Mouse (Mus musculus): ENCODE data around the gene Osbpl6. TPM values are rescaled to one million over a fixed set of nuclear protein-coding genes. Genes with fewer than 3 reads are reported as not detected.
A peak's percentile ranks its signal among the peaks of the same experiment; 100 is the strongest.

Gene Osbpl6
- 23.5 and 27.8 TPM in 2 replicates for polyA plus RNA-seq (2012; rRNA removed)

DNA sequence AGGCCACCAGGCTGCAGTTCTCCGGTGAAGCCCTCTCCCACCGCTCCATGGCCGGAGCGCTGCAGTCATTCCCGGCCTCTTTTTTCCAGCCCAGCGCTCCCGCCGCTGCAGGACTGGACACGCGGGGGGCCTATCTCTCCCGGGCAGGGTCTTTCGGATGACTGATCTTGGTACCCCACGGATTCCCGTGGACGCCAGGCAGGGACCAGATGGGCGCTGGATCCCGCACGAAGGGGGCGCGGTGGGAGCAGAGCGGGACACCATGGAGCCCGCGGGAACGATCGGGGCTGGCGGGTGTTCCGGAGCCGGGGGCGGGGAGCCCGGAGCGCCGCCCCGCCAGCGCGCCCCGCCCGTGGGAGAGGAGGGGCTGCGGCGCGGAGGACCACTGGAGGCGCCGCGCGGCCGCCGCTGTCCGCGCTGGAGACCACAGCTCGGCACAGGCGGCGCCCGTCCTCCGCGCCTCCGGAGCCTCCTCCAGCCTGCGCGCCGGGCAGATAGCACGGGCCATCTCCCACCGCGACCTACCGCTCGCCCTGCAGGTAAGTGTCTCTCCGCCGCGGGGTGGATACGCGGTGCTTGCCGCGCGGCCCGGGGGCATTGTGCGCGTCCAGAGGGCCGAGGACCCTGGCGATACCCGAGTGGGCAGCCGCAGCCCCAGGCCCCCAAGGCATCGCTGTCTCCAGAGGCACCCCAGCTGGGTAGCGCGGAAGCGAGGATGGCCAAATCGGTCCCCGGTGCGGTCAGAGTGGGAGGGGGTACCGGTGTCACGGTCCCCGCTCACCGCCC lies at the start of gene Osbpl6:
Gene Osbpl6 (plus strand): TSS at position 358 of the 786 bp plus-strand sequence.
- H3K4me1 ChIP-seq (ENCODE audit: control insufficient read depth, insufficient read depth, low read length): no peaks in the 10 kb centered on the region
- TF ChIP-seq CTCF (IDR thresholded peaks at IDR 0.05; ENCODE audit: extremely low read depth, insufficient read depth, low read length) (no peak), POLR2A (IDR thresholded peaks at IDR 0.05; ENCODE audit: extremely low read depth, insufficient read depth, low read length) (peak; percentile 44; the same call in 1 of the 2 replicates)
- H3K4me3 ChIP-seq (ENCODE audit: insufficient read depth, low read length): peak within 1 kb of the TSS; percentile 65
- H3K27ac ChIP-seq (ENCODE audit: insufficient read depth, low read length): peak within 1 kb of the TSS; percentile 97

DNA sequence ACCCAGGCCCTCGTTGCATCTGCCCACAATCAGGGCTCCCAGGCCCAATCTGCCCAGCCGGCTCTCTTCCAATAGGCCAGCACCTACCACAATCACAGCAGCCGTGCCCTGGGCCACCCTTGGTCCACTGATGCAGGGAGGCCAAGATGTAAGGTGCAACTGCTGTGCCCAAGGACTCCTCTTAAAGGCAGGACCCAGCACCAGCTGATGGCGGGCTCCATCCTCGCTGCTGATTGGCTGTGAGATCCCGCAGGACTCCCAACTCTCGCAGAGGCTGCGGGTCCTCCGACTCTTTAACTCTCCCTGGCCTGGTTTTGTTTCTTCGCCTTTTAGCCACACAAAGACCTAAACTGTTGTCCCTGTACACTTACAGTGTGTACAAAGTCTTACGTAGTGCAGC lies 46.1 kb upstream of the Osbpl6 start, which contains the start of gene Cyct:
Gene Cyct (minus strand): TSS at position 225 of the 400 bp plus-strand sequence.
- H3K4me1 ChIP-seq (ENCODE audit: control insufficient read depth, insufficient read depth, low read length): no peaks in the 10 kb centered on the region
- TF ChIP-seq POLR2A (IDR thresholded peaks at IDR 0.05; ENCODE audit: extremely low read depth, insufficient read depth, low read length): no peak
- no peak for TF ChIP-seq CTCF (IDR thresholded peaks at IDR 0.05; ENCODE audit: extremely low read depth, insufficient read depth, low read length)
- H3K27ac ChIP-seq (ENCODE audit: insufficient read depth, low read length): no peak within 1 kb of the TSS
- H3K4me3 ChIP-seq (ENCODE audit: insufficient read depth, low read length): no peak within 1 kb of the TSS

DNA sequence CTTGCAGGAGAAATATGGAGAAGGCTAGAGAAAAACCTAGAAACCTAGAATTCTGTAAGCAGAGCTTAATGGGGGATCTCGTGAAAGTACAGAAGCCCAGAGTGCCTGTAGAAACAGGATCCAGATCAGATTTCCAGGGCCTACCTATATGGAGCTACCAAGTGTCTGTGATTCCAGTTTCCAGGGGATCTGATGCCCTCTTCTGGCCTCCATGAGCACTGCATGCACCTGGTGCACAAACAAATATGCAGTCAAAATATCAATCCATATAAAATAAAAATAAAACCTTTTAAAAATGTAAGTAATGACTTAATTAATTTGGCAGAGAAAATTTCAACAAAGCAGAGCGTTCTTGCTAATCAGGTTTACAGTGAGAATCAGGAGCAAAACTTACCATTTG lies 44.2 kb upstream of the Osbpl6 start:
- peak; percentile 45; the same call in 1 of the 2 replicates for TF ChIP-seq CTCF (IDR thresholded peaks at IDR 0.05; ENCODE audit: extremely low read depth, insufficient read depth, low read length)
- TF ChIP-seq POLR2A (IDR thresholded peaks at IDR 0.05; ENCODE audit: extremely low read depth, insufficient read depth, low read length): no peak
- H3K4me3 ChIP-seq (ENCODE audit: insufficient read depth, low read length): no peak overlapping the region
- no peak overlapping the region for H3K27ac ChIP-seq (ENCODE audit: insufficient read depth, low read length)
- no peaks in the 10 kb centered on the region for H3K4me1 ChIP-seq (ENCODE audit: control insufficient read depth, insufficient read depth, low read length)

DNA sequence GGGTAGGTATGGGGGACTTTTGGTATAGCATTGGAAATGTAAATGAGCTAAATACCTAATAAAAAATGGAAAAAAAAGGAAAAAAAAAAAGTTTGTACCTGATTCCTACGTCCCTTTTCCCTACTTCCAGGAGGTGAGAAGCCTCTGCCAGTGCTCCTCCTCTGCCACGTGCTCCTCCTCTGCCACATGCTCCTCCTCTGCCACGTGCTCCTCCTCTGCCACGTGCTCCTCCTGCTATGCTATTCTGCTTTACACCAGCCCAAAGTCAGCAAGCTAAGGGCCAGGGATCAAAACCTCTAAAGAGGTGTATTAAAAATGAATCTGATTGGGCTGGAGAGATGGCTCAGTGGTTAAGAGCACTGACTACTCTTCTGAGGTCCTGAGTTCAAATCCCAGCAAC lies 40.5 kb upstream of the Osbpl6 start:
- TF ChIP-seq POLR2A (IDR thresholded peaks at IDR 0.05; ENCODE audit: extremely low read depth, insufficient read depth, low read length): no peak
- TF ChIP-seq CTCF (IDR thresholded peaks at IDR 0.05; ENCODE audit: extremely low read depth, insufficient read depth, low read length): no peak
- Histone ChIP-seq H3K4me1 (ENCODE audit: control insufficient read depth, insufficient read depth, low read length) (no peaks in the 10 kb centered on the region), H3K4me3 (ENCODE audit: insufficient read depth, low read length) (no peak overlapping the region), H3K27ac (ENCODE audit: insufficient read depth, low read length) (no peak overlapping the region)

DNA sequence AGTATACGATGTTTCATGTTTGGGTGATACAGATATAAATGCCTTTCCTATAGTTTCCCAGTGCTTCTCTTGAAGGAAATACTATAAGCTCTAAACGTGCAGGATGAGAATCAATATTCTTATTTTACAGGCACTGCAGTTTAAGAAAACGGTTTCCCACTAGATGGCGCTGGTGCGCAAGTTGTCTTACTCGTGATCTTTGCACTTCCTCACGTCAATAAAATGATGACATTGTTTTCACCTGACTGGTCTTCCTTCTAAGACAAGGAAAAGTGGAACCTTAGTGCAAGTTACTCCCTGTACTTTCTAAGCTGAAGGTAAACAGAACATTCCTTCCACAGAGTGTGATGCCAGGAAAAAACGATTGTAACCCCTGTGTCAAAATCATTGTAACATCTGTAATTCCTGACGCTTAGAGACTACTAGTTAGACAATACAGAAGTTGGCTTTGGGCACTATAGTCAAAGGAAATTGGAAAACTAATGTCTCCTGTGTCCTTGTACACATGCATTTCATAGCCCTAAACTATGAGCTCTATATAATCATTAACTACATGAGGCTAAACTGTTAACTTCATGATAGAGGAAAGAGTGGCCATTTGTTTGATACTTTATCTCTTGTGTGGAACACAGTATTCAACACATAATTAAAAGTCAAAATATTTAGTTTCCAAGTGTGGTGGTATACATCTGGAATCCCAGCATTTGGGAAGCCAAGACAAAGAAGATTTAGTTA lies 39.0 kb upstream of the Osbpl6 start:
- H3K27ac ChIP-seq (ENCODE audit: insufficient read depth, low read length): no peak overlapping the region
- no peak overlapping the region for H3K4me3 ChIP-seq (ENCODE audit: insufficient read depth, low read length)
- TF ChIP-seq POLR2A (IDR thresholded peaks at IDR 0.05; ENCODE audit: extremely low read depth, insufficient read depth, low read length) (no peak), CTCF (IDR thresholded peaks at IDR 0.05; ENCODE audit: extremely low read depth, insufficient read depth, low read length) (peak; percentile 85)
- no peaks in the 10 kb centered on the region; the same call in 1 of the 2 replicates for H3K4me1 ChIP-seq (ENCODE audit: control insufficient read depth, insufficient read depth, low read length)

DNA sequence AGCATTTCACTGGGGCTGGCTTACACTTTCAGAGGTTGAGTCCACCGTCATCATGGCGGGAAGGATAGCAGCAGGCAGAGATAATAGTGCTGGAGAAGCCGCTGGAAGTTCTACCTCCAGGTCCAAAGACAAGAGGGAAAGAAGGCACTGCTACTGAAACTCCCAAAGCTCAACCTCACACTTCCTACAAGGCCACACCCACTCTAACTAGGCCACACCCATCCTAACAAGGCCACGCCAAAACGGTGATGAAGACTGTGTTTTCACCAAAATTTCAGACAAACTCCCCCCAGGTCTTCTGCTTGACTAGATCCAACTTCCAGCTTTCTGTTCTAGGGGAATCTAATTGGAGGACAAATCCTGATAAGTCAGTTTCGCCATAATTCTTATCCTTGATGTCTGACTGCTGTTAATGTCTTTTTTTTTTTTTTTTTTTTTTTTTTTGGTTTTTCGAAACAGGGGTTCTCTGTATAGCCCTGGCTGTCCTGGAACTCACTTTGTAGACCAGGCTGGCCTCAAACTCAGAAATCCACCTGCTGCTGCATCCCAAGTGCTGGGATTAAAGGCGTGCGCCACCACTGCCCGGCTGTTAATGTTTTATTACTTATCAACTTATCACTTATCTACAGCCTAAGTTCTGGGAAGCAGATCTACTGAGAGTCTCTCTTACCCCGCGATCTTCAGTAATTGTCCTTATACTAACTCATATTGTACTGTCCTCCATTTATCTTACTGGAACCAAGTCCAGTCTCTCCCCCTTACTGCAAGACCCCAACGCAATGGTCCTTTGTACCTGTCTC lies 37.2 kb upstream of the Osbpl6 start:
- Histone ChIP-seq H3K27ac (ENCODE audit: insufficient read depth, low read length) (no peak overlapping the region), H3K4me3 (ENCODE audit: insufficient read depth, low read length) (no peak overlapping the region; the same call in 1 of the 2 replicates), H3K4me1 (ENCODE audit: control insufficient read depth, insufficient read depth, low read length) (no peaks in the 10 kb centered on the region; the same call in 1 of the 2 replicates)
- TF ChIP-seq POLR2A (IDR thresholded peaks at IDR 0.05; ENCODE audit: extremely low read depth, insufficient read depth, low read length) (no peak), CTCF (IDR thresholded peaks at IDR 0.05; ENCODE audit: extremely low read depth, insufficient read depth, low read length) (no peak)

DNA sequence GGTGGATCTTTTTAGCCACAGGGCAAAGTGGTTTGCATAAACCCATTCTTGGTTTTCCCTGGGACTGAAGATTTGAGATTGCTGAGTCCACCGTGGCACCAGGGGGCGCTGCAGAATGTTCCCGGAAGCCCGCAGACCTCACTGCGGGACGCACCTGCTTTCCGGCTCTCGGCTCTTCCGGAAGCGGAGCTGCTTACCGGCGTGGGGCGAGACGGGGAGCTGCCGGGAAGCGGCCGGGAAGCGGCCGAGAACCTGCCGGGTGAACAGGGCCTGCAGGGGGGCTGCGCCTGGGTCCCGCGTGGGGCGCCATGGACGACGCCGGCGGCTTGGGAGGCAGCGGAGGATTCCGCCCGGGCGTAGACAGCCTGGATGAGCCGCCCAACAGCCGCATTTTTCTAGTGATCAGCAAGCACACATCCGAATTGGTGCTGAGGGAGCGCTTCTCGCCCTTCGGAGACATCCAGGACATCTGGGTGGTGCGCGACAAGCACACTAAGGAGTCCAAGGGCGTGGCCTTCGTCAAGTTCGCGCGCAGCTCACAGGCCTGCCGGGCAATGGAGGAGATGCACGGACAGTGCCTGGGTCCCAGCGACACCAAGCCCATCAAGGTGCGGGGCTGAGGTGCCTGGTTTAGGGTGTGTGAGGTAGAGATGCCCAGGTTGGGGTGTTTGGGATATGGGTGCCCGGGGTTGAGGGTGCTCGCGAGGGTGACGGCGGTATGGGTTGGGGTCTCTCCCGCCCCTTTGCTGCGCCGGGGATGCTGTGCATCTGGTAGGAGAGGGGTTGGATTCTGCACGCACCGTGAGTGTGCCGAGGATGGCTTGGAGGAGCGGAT lies 36.3 kb upstream of the Osbpl6 start, which contains the start of gene Rbm45:
Gene Rbm45 (plus strand): TSS at position 164 of the 835 bp plus-strand sequence.
- H3K27ac ChIP-seq (ENCODE audit: insufficient read depth, low read length): no peak within 1 kb of the TSS
- H3K4me1 ChIP-seq (ENCODE audit: control insufficient read depth, insufficient read depth, low read length): no peaks in the 10 kb centered on the region; the same call in 1 of the 2 replicates
- peak; percentile 75 for TF ChIP-seq CTCF (IDR thresholded peaks at IDR 0.05; ENCODE audit: extremely low read depth, insufficient read depth, low read length)
- TF ChIP-seq POLR2A (IDR thresholded peaks at IDR 0.05; ENCODE audit: extremely low read depth, insufficient read depth, low read length): 0 out of 2 replicates have a peak, but pooled peaks have one; percentile 29
- peak within 1 kb of the TSS; percentile 92 for H3K4me3 ChIP-seq (ENCODE audit: insufficient read depth, low read length)

DNA sequence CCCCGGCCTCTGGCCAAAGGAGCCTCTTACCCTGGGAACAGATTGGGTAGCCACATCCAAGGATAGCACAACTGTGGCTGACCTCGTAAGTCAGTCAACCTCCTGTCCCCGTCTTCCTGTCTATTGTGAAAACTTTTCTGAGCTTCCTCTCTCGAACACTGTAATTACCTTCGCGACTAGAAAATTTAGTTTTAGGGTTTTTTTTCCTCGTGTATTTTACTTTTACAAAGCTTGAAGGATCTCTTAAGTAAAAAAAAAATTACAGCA lies 35.7 kb upstream of the Osbpl6 start:
- Histone ChIP-seq H3K4me3 (ENCODE audit: insufficient read depth, low read length) (peak overlapping the region; percentile 92), H3K4me1 (ENCODE audit: control insufficient read depth, insufficient read depth, low read length) (no peaks in the 10 kb centered on the region; the same call in 1 of the 2 replicates), H3K27ac (ENCODE audit: insufficient read depth, low read length) (no peak overlapping the region)
- TF ChIP-seq CTCF (IDR thresholded peaks at IDR 0.05; ENCODE audit: extremely low read depth, insufficient read depth, low read length) (no peak), POLR2A (IDR thresholded peaks at IDR 0.05; ENCODE audit: extremely low read depth, insufficient read depth, low read length) (no peak)

Data from cortical plate, adult 2 months (tissue).